Mouse (Mus musculus) activated CD4-positive, CD25-positive, alpha-beta regulatory T cell, adult 4 months (primary cell): ENCODE data around the gene Mymk. TPM values are rescaled to one million over a fixed set of nuclear protein-coding genes. Genes with fewer than 3 reads are reported as not detected.

ENCODE experiments used
- ATAC-seq: one replicate; pipeline ENCODE4 v1.8.0; 2017
- polyA plus RNA-seq, 2 experiments: library from polyadenylated mRNA; unstranded; fragments of 100-300 nt; shearing (Covaris generic); gene quantifications; one replicate each; pipeline ENCODE4 v1.2.1; 2017

Gene Mymk
- polyA plus RNA-seq, 2 experiments from 2014 or later, result not detected

- no peak for ATAC-seq
These were observed 6.3 kb upstream of the Mymk start for GRCm38 (mm10) chr2:27078312-27078711.

GRCm38 (mm10) chr2:27077655-27078244, 5.8 kb upstream of the Mymk start:
- ATAC-seq, result no peak

- no peak for ATAC-seq
These were observed 3.5 kb upstream of the Mymk start for GRCm38 (mm10) chr2:27075485-27075884.

- no peak for ATAC-seq
These were observed 2.8 kb upstream of the Mymk start for GRCm38 (mm10) chr2:27074804-27075203.

- no peak for ATAC-seq
These were observed 1.4 kb upstream of the Mymk start for GRCm38 (mm10) chr2:27073407-27073806.

- no peak for ATAC-seq
These were observed 842 bp downstream of the Mymk start for GRCm38 (mm10) chr2:27071137-27071536.

- no peak for ATAC-seq
These were observed 1.6 kb downstream of the Mymk start for GRCm38 (mm10) chr2:27070247-27070813.

GRCm38 (mm10) chr2:27069646-27070045, 2.3 kb downstream of the Mymk start:
- ATAC-seq, result no peak

- no peak for ATAC-seq
These were observed 4.0 kb downstream of the Mymk start for GRCm38 (mm10) chr2:27067996-27068395.

- ATAC-seq, result no peak
These were observed 4.9 kb downstream of the Mymk start for GRCm38 (mm10) chr2:27067124-27067523.

GRCm38 (mm10) chr2:27059187-27059586, 12.8 kb downstream of the Mymk start:
- no peak for ATAC-seq

GRCm38 (mm10) chr2:27058751-27059150, 13.2 kb downstream of the Mymk start:
- ATAC-seq, result no peak

GRCm38 (mm10) chr2:27058251-27058650, 13.7 kb downstream of the Mymk start:
- ATAC-seq, result no peak

GRCm38 (mm10) chr2:27049408-27049807, 22.6 kb downstream of the Mymk start:
- no peak for ATAC-seq

- no peak for ATAC-seq
These were observed 25.8 kb downstream of the Mymk start for GRCm38 (mm10) chr2:27045979-27046770.

GRCm38 (mm10) chr2:27044641-27045040, 27.3 kb downstream of the Mymk start:
- ATAC-seq, result no peak

GRCm38 (mm10) chr2:27044166-27044565, 27.8 kb downstream of the Mymk start:
- ATAC-seq, result no peak

- ATAC-seq, result no peak
These were observed 28.5 kb downstream of the Mymk start for GRCm38 (mm10) chr2:27043461-27043860.

GRCm38 (mm10) chr2:27042131-27042844, 29.7 kb downstream of the Mymk start:
- no peak for ATAC-seq

- no peak for ATAC-seq
These were observed 32.7 kb downstream of the Mymk start for GRCm38 (mm10) chr2:27039286-27039685.

- no peak for ATAC-seq
These were observed 33.4 kb downstream of the Mymk start for GRCm38 (mm10) chr2:27038596-27038995.

GRCm38 (mm10) chr2:27037008-27037407, 35.0 kb downstream of the Mymk start:
- no peak for ATAC-seq

GRCm38 (mm10) chr2:27036003-27036402, 36.0 kb downstream of the Mymk start:
- no peak for ATAC-seq
